Mouse (Mus musculus): ENCODE measurements at regions not wholly inside any gene's neighbourhood (a gene's known extent, or its start where the extent isn't known, plus 50 kb on each side); places are given as distances from the start of the nearest gene placed in this dataset.
"Not testable (repeated sequence)": the region's sequence is repeated elsewhere in the genome, so short reads cannot be mapped to it uniquely, and the experiment has no call there.

DNA sequence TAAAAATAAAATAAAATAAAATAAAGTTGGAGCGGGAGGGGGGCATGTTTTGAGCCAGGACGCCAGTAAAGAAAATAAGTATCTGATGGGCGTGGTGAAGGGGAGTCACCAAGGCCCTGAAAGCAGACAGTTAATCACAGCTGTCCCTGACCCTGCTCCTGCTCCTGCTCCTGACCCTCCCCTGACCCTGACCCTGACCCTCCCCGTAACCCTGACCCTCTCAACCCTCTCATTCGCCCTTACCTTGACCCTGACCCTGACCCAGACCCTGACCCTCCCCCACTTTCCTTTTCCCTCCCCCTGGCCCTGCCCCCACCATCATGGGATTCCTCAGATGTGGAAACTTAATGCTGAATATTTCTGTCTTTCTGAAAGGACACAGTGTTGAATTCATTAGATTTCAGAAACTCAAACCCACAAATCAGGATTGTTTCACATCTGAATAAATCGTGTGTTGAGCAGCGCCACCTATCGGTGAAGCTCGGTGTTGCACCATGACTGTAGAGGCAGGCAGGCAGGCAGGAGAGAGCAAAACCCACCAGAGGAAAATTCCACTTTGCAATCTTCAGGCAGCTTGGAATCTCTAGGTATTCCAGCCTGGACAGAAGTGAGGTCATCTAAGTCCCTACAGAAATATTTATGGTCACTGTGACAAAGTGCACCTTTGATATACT is 145.9 kb upstream of the Rhobtb1 start:
- ATAC-seq (replicated peaks; ENCODE audit: low FRiP score) = no peak
- H3K9me3 ChIP-seq (replicated peaks) = 0 out of 2 replicates have a peak, but pooled peaks cover 3% of the 10 kb centered on the region
- H3K4me3 ChIP-seq (replicated peaks) = no peak overlapping the region
- no peak overlapping the region for H3K4me2 ChIP-seq
- H3K27me3 ChIP-seq = no peaks in the 10 kb centered on the region
- H3K27ac ChIP-seq = no peak overlapping the region
- no peaks in the 10 kb centered on the region for H3K36me3 ChIP-seq
- H3K4me1 ChIP-seq = 0 out of 2 replicates have a peak, but pooled peaks cover 2% of the 10 kb centered on the region
- H3K9ac ChIP-seq = no peak overlapping the region
- 34% methylated on average over 9 of the region's 9 CpGs for WGBS

- not testable (repeated sequence) for H3K27ac ChIP-seq, H3K9ac ChIP-seq
- WGBS = 88% methylated on average over 8 of the region's 8 CpGs
These were observed 142.6 kb upstream of the Rhobtb1 start for GRCm38 (mm10) chr10:69008679-69009078.

GRCm38 (mm10) chr10:69020811-69021743 is 130.2 kb upstream of the Rhobtb1 start:
- Histone ChIP-seq H3K9me3 (replicated peaks) (no peaks in the 10 kb centered on the region), H3K4me3 (replicated peaks) (no peak overlapping the region), H3K4me1 (peaks cover 3% of the 10 kb centered on the region; the same call in 1 of the 2 replicates), H3K27ac (no peak overlapping the region), H3K36me3 (no peaks in the 10 kb centered on the region), H3K4me2 (no peak overlapping the region), H3K27me3 (no peaks in the 10 kb centered on the region), H3K9ac (no peak overlapping the region)
- ATAC-seq (replicated peaks; ENCODE audit: low FRiP score) = no peak
- 68% methylated on average over 30 of the region's 30 CpGs for WGBS

More at GRCm38 (mm10) chr10:69008679-69009078, 142.6 kb upstream of the Rhobtb1 start:
- H3K4me3 ChIP-seq (replicated peaks); H3K27me3 ChIP-seq; H3K36me3 ChIP-seq; ATAC-seq (replicated peaks; ENCODE audit: low FRiP score); H3K4me2 ChIP-seq; H3K9me3 ChIP-seq (replicated peaks); H3K4me1 ChIP-seq: not testable (repeated sequence)

GRCm38 (mm10) chr10:69033410-69033809 is 117.8 kb upstream of the Rhobtb1 start:
- H3K4me3 ChIP-seq (replicated peaks) = no peak overlapping the region
- no peak overlapping the region for H3K4me2 ChIP-seq
- whole genome bisulfite sequencing = 73% methylated on average over 9 of the region's 9 CpGs
- H3K9ac ChIP-seq = no peak overlapping the region
- H3K4me1 ChIP-seq = no peaks in the 10 kb centered on the region
- ATAC-seq (replicated peaks; ENCODE audit: low FRiP score) = no peak
- no peaks in the 10 kb centered on the region for H3K36me3 ChIP-seq
- H3K27me3 ChIP-seq = no peaks in the 10 kb centered on the region
- no peak overlapping the region for H3K27ac ChIP-seq
- no peaks in the 10 kb centered on the region for H3K9me3 ChIP-seq (replicated peaks)

DNA sequence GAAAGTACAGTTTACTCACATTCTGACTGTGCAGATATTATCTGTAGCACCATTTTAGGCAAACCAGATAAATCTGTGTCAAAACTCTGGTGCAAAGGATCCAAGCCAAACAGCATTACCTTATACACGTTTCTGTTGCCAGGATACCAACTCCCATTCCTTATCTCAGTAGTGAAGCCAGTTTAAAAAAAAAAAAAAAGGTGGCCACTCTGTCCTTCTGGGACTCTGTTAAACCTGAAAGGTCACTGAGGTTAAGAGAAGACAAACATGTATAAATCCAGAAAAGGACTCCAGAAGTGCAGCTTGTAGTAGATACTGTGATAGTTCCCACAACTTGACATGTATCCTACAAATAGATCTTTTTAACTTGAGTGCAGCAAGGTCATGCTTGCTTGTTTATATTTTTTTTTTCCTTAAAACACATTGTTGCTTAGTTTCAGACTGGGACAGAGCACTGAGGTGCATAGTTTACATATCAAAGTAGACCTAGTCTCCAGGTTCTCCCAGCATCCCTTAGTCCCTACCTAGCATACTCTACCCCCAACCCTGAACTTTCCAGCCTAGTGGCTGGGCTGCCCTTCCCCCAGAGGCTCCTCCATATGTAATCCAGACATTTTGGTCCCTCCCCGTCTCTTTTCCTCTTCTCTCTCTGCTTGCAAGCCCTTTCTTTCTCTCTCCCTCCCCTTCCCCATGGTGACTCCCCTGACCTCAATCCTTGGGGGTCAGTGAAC is 116.7 kb upstream of the Rhobtb1 start:
- no peak overlapping the region for H3K9ac ChIP-seq
- H3K4me3 ChIP-seq (replicated peaks) = no peak overlapping the region
- no peaks in the 10 kb centered on the region for H3K4me1 ChIP-seq
- no peaks in the 10 kb centered on the region for H3K36me3 ChIP-seq
- no peak for ATAC-seq (replicated peaks; ENCODE audit: low FRiP score)
- no peaks in the 10 kb centered on the region for H3K9me3 ChIP-seq (replicated peaks)
- WGBS = 37% methylated on average over 2 of the region's 2 CpGs
- no peak overlapping the region for H3K27ac ChIP-seq
- H3K4me2 ChIP-seq = no peak overlapping the region
- H3K27me3 ChIP-seq = no peaks in the 10 kb centered on the region

DNA sequence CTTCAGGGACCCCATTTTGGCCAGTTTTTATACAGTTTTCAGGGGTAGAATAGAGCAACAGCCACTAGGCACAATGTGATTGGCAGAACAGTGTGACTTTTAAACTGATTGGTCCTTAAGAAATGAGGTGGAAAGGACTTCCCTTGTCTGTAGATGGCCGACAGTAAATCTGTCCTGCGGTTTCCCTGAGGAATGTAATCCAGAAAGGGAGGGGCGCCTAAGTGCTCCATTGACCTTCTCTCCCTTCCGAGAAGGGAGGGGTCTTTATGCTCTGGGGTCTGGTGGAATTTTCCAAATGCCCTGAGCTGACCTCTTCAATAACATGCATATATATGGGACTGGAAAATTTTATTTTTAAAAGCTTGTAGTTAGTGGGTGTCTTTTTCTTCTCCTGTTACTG is 115.7 kb upstream of the Rhobtb1 start:
- not testable (repeated sequence) for ATAC-seq (replicated peaks; ENCODE audit: low FRiP score); H3K27me3 ChIP-seq; H3K4me1 ChIP-seq; H3K4me3 ChIP-seq (replicated peaks); H3K9ac ChIP-seq; H3K27ac ChIP-seq; H3K9me3 ChIP-seq (replicated peaks); H3K36me3 ChIP-seq; H3K4me2 ChIP-seq
- 68% methylated on average over 4 of the region's 4 CpGs for WGBS

DNA sequence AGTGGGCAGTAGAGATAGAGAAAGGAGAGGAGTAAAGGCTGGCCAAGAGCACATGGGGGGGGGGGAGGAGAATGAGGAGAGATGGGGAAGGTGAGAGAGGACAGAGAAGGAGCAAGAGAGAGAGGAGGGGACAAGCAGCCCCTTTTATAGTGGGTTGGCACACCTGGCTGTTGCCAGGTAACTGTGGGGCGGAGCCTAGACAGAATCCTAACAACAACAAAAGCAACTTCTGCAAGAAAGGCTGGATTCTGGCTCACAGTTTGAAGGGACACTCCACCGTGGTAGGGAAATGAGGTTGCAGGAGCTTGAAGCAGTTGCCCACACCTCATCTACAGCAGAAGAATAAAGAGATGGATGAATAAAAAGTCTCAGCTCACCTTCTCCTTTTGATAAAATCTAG is 115.1 kb upstream of the Rhobtb1 start:
- ATAC-seq (replicated peaks; ENCODE audit: low FRiP score) = no peak
- Histone ChIP-seq H3K27ac (no peak overlapping the region), H3K27me3 (no peaks in the 10 kb centered on the region), H3K9ac (no peak overlapping the region), H3K36me3 (no peaks in the 10 kb centered on the region), H3K4me3 (replicated peaks) (no peak overlapping the region), H3K4me1 (no peaks in the 10 kb centered on the region), H3K4me2 (no peak overlapping the region), H3K9me3 (replicated peaks) (no peaks in the 10 kb centered on the region)
- 91% methylated on average over 2 of the region's 2 CpGs for WGBS

GRCm38 (mm10) chr10:69044171-69044651 is 107.0 kb upstream of the Rhobtb1 start:
- Histone ChIP-seq H3K27ac (peak overlapping the region; percentile 32; the same call in 1 of the 2 replicates), H3K9ac (no peak overlapping the region), H3K36me3 (no peaks in the 10 kb centered on the region), H3K4me2 (peak overlapping the region; percentile 17; the same call in 1 of the 2 replicates), H3K4me3 (replicated peaks) (no peak overlapping the region), H3K9me3 (replicated peaks) (no peaks in the 10 kb centered on the region), H3K27me3 (no peaks in the 10 kb centered on the region), H3K4me1 (peaks cover 25% of the 10 kb centered on the region)
- 15% methylated on average over 12 of the region's 12 CpGs for WGBS
- ATAC-seq (replicated peaks; ENCODE audit: low FRiP score) = 0 out of 2 replicates have a peak, but pooled peaks have one; percentile 43

GRCm38 (mm10) chr10:69045275-69045674 is 106.0 kb upstream of the Rhobtb1 start:
- Histone ChIP-seq H3K36me3 (no peaks in the 10 kb centered on the region), H3K4me1 (peaks cover 25% of the 10 kb centered on the region)

DNA sequence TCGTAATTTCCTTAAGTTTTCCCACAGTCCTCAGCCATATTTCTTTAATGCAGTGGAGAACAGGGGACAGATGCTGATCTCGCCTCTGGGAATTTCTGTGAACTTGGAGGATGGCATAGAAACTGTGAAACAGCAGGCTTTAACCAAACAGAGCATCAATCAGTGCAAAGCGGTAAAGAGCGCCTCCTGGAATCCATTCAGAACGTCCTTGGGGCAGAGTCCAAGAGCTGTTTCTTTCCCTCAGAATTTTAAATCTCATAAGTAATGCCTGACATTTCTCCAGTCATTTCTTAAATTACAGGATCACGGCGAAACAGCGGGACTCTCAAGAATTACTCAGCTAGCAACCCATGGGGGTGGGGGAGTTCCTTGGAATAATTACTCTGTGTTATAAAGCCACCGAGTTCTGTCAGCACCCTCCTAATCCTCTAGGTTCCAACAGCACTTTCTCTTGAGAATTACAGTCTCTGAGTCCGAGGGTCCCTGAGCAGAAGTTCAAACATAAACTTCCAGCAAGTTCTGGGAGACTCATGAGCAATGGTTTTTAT is 105.2 kb upstream of the Rhobtb1 start:
- Histone ChIP-seq H3K4me3 (replicated peaks) (no peak overlapping the region), H3K9me3 (replicated peaks) (0 out of 2 replicates have a peak, but pooled peaks cover 2% of the 10 kb centered on the region), H3K27ac (no peak overlapping the region), H3K36me3 (no peaks in the 10 kb centered on the region), H3K27me3 (no peaks in the 10 kb centered on the region), H3K4me1 (peaks cover 25% of the 10 kb centered on the region), H3K9ac (no peak overlapping the region), H3K4me2 (peak overlapping the region; percentile 30; the same call in 1 of the 2 replicates)
- ATAC-seq (replicated peaks; ENCODE audit: low FRiP score) = no peak
- 33% methylated on average over 10 of the region's 10 CpGs for WGBS

More at GRCm38 (mm10) chr10:69045275-69045674, 106.0 kb upstream of the Rhobtb1 start:
- Histone ChIP-seq H3K27me3 (no peaks in the 10 kb centered on the region), H3K27ac (peak overlapping the region; percentile 18; the same call in 1 of the 2 replicates), H3K4me2 (no peak overlapping the region), H3K9me3 (replicated peaks) (0 out of 2 replicates have a peak, but pooled peaks cover 2% of the 10 kb centered on the region), H3K4me3 (replicated peaks) (no peak overlapping the region), H3K9ac (no peak overlapping the region)
- WGBS = 70% methylated on average over 14 of the region's 14 CpGs
- no peak for ATAC-seq (replicated peaks; ENCODE audit: low FRiP score)

DNA sequence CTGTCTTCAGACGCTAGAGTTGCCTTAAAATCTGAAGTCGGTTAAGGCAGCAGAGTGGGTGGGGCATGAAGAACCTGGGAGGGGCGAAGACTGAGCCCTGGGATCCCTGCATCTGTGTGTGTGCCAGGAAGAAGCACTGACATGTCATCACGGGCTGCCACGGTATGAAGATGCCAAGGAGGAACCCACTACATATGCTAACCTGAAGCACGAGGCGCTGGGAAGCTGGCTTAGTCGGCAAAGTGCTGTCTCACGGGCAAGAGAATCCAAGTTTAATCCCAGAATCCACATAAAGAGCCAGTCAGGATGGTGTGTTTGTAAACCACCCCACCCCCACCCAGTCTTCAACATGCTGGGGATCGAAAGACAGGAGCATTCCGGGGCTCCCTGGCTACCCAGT is 73.2 kb upstream of the Rhobtb1 start:
- Histone ChIP-seq H3K4me3 (replicated peaks) (no peak overlapping the region), H3K4me2 (no peak overlapping the region)
- 77% methylated on average over 11 of the region's 11 CpGs for WGBS

More for the DNA sequence above, 73.2 kb upstream of the Rhobtb1 start:
- H3K9ac ChIP-seq = no peak overlapping the region
- no peaks in the 10 kb centered on the region for H3K4me1 ChIP-seq
- no peak for ATAC-seq (replicated peaks; ENCODE audit: low FRiP score)
- no peaks in the 10 kb centered on the region for H3K36me3 ChIP-seq
- no peak overlapping the region for H3K27ac ChIP-seq
- no peaks in the 10 kb centered on the region for H3K9me3 ChIP-seq (replicated peaks)
- H3K27me3 ChIP-seq = no peaks in the 10 kb centered on the region
